Mouse (Mus musculus) layer of hippocampus, adult 18-20 months (tissue): Measurements from ENCODE around the gene Frmd3. TPM values are rescaled to one million over a fixed set of nuclear protein-coding genes. Genes with fewer than 3 reads are reported as not detected.
"Not testable (repeated sequence)": the region's sequence is repeated elsewhere in the genome, so short reads cannot be mapped to it uniquely, and the experiment has no call there.

ENCODE experiments used
- DNase-seq, 2 experiments: peaks; one replicate each; pipeline ENCODE4 v3.0.0; 2022; ENCODE audit warnings: low spot score in 2 of 2
- long read RNA-seq: library from polyadenylated mRNA; stranded (forward); transcript quantifications from one replicate; pipeline ENCODE4 v2.0.0, GENCODE M21; 2021
- total RNA-seq, 2 experiments: library from RNA; stranded (reverse); gene quantifications; 2 replicates each; pipeline ENCODE4 v1.2.3; 2021

The Frmd3 gene
- 1 to 10 TPM; 2.0 to 2.6 TPM for total RNA-seq
- long read RNA-seq, full-length matches to known transcripts, result 2 of 4 reads
- long read RNA-seq, partial matches to known transcripts, result 0 of 4 reads
- long read RNA-seq, other reads (novel, unspliced or antisense), result 2 of 4 reads

DNA sequence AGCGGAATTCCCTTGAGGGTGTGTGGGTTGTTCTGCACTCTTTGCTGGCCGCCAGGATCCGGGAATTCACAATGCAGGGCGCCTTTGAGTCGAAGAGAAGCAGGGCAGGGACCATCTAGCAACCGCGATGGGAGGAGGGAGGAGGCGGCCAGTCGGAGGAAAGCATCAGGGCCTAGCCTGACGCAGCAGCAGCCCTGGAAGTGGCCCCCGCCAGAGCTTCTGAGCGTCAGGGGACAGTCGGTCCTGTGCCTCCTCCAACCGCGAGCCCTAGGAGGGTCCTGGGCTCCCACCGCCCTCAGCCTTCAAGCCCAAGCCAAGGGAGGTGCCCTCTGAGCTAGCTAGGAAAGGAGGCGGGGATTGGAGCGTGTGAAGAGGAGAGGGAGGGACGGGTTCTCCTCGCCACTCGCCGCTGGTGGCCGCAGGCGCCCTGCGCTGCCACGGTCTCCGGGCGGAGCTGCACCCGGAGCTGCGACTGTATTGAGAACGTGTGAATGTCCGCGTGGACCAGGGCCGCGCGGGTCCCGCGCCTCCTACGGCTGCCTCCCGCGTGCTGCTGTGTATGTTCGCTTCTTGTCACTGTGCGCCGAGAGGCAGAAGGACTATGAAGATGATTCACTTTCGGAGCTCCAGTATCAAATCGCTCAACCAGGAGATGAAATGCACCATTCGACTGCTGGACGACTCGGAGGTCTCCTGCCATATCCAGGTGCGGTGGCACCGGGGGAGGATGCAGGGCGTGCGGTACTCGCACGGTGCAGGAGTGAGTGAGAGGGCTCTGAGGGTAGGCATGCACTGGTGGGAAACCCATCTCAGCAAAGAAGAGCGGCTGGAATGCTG is at the start of gene Frmd3:
Gene Frmd3 (plus strand): TSS at position 232 of the 837 bp plus-strand sequence.
- peak; percentile 54 to 62 for DNase-seq

DNA sequence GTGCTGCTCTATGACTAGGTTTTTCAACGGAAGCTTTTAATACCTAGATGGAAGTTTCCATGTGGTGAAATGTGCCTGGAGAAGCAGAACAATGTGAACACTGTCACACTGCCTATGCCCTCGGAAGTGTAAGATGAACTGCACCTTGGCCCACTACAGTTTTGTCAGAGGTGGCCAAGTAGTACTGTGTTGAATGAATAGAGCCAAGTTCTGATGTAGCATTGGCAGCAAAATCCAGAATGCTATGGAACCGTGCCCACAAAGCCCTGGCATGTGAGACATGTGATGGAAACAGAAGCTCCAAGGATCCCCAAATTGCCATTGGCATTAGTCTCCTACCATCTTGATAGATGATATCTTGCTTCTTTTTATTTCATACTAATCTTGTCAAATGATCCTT is 32.8 kb upstream of the Frmd3 start:
- DNase-seq, result no peak

DNA sequence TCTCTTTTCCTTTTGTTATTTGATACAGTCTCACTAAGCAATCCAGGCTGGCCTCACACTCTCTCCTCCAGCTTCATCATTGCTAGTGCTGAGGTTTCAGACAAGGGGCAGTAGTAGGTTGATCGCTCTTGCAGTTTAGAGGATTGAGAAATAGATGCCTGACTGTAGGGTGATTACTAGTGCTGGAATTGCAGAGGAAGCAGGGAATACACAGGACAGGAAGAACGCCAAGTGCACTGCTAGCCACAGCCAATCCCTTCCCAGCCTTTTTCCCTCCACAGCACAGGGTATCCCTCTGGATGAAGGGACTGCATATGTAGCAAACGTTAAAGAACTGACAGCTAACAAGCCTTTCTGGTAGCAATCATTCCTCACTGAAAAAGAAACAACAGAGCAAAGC is 965 bp upstream of the Frmd3 start:
- DNase-seq, result peak in 1 of 2 experiments; percentile 7

DNA sequence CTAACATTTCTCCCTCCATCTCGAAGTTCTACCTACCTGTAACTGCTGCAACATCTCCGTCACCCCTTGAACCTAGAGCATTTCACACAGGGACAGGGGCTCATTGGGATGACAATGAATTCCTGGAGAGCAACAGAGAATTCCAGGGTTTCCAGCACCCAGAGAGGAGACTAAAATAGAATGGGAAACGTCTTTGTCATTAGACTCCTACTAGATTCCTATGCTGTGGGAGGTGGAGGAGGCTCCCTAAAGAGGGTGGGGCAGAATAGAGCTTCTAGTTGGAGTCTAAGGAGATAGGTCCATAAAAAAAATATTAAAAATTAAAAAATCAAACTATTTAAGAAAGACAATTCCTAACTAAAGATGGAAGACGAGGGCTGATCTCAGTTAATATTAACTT is 542 bp upstream of the Frmd3 start:
- no peak for DNase-seq

DNA sequence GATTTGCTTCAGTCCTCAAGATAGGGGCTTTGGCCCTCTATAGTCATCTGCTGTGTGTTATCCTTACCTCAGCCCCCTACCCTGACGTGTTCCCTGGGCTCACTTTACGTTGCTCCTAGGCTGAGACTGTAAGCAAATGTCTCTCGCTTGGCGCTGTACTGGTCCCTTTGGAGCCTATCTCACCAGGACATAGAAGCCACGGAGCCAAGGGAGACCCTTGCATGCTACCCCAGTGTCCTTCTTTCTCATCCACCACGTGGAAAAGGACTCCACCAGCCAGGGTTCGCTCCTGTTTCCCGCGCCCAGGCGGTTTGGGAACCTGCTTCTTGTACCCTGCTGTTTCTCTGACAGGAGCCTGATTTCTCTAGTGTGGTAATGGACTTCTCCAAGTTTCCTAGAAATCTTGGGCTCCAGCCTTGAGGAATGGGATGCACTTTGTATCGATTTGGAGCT is 832 bp downstream of the Frmd3 start:
- peak in 1 of 2 experiments; percentile 16 for DNase-seq

DNA sequence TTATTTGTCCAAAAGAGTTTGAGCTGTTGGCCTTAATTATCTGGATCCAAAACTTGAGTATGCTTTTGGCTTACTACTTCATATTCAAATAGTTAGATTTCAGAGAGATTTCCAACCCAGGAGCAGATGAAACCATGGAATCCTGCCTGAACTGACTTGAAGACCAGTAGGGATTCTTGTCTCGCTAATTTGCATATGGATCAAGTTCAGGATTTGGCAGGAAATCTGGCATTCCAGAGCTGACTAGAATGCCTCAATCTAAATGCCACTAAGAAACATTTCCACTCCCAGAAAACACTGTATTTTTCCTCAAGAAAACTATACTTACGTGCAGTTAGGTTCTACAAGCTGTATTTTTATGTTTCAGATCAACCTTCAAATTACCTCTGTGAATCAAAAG is 6.8 kb downstream of the Frmd3 start:
- no peak for DNase-seq

DNA sequence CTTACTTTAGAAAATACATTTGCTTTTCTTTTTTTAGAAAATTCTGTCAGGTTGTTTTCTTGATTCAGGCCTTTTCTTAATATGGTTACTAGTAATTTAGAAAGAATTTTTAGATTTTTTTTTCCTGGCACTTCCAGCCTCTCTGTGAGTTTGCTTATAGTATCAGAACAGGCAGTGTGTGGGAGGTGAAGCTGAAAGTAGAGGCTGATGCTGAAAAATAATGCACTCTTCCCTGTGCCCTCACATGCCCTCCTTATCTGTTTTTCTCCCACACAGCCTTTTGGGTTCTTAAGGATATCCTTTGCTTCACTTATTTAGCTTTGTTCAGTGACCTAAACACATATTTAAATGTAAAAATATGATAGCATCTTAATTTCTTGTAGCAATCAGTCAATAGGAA is 30.0 kb downstream of the Frmd3 start:
- no peak for DNase-seq

DNA sequence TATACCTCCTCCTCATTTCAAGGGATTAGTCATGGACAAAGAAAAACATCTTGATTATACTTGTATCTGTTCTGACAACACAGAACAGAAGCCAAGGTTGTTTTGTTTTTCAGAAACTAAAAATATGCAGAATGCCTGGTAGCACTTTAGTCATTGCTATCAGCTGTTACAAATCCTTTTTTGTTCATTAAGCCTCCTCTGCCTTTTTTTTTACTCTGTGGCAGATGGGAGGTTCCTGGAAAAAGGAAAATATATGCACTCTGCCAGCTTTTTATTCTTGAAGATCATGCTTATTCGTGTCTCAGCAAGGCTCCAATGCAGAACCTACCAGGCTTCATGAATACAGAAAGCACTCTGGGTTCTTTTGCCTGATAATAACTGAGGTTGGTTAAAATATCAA is 38.5 kb downstream of the Frmd3 start:
- peak; percentile 32 to 76 for DNase-seq

DNA sequence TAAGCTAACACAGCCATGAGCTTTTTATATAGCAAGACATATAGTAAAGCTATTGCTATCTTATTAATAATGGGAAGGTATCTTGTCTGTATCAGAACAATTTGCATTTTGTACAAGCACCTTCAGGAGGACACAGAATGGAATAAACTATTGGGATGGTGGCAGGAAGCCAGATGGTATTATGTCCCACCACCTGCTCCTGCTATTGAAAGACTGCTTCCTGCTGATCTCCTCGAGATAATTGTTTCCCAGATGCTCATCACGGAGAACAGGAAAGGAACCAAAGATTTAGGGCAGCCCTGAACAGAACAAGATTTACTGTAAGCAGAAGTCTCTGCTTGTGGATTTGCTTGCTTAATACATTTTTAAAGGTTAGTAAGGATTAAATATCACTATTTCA is 63.5 kb downstream of the Frmd3 start:
- no peak for DNase-seq

DNA sequence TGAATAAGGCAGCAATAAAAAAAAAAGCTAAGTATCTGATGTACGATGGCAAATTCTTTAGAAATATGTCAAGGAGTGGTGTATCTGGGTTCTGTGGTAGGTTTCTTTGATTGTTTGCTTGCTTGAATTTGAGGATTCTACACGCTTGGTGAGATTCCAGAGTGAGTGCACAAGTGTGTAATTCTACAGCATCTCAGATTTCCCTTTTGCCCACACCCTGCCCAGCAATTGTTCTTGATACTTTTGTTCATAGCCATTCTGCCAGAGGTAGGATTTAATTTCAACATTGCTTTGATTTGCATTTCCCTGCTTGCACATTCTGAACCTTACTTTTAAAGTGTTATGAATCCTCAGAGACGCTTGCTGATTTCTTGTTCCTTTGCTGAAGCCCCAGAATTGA is 97.6 kb downstream of the Frmd3 start:
- DNase-seq, result no peak

DNA sequence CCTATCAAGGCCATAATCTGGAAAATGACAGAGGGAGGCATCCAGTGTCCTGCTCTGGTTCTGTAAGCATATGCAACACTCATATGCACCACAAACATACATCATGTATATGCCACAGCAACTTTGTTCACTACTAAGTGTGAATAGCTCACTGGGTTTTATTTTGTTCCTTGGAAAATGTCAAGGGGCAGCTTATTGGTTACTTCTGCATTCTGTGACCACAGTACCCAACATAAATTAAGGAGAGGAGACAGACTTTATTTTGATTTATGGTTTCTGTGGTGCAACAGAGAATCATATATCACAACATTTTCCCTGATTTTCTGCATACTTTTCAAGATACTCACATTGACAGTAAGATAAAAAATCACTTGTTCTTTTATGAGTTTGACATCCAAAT is 178.3 kb downstream of the Frmd3 start:
- no peak for DNase-seq

DNA sequence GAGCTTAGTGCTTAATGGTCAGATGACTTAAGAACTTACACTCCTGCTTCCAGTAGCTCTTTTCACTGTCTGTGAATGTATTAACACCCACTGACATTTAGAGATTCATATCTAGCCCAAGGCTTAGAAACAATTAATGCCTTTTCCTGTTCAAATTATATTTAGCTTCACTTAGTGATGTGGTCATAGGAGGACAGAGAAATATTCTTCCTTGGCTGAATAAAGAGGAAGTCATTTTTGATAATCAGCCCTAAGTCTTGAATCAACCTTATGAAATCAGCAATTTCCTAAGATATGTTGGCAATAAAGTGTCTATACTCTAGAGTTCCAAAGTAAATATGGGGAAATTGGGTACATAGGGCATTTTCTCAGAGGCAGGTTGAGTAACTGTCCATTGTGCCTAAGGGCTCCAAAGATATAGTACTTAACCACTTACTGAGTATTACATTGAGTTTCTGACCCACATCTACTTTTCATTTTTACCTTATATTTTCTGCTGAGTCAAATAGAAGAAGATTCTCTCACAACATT is 188.1 kb downstream of the Frmd3 start:
- DNase-seq, result no peak

DNA sequence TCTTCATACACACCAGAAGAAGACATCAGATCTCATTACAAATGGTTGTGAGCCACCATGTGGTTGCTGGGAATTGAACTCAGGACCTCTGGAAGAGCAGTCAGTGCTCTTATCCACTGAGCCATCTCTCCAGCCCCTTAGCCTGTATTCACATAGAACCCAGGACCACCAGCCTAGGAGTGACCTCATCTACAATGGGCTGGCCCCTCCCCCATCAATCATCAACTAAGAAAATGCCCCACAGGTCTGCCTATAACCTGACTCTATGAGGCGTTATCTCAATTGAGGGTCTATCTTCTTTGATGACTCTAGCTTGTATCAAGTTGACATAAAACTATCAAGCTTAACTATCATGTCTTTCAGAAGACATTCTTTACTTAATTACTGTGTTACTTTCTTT is 208.5 kb downstream of the Frmd3 start:
- DNase-seq, result not testable (repeated sequence)

DNA sequence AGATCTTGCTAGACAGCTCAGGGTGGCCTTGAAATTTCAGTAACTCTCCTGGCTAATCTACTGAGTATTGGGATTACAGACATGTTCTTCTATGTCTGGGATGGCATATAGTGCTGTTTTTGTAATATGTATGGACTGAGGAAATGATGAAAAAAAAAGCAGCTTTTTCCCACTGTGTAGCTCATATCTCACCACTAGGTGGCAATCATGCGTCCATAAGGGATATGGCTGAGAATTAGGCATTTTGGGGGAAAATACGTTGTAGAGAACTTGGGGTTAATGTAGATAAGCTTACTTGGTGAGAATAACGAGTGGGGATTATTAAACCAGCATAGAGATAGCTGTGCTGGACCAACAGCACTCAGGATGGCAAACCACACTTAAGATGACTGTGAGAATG is 209.1 kb downstream of the Frmd3 start:
- peak in 1 of 2 experiments; percentile 20 for DNase-seq

DNA sequence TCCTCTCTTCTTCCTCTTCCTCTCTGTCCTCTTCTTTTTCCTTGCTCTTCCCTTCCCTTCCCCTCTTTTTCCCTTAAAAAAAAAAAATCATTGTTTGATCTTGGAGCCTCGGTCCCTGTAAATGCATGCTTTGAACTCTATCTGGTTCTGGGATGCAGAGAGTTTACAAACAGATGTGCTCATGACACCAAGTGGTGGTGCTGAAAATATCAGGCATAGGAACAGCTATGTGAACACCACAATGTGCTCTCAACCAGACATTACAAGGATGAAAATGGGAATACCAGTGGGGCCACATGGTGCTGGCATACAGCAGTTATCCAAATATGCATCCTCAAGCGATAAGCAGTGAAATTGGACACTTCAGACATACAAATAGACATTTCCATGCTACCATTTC is 211.0 kb downstream of the Frmd3 start:
- DNase-seq, result no peak

DNA sequence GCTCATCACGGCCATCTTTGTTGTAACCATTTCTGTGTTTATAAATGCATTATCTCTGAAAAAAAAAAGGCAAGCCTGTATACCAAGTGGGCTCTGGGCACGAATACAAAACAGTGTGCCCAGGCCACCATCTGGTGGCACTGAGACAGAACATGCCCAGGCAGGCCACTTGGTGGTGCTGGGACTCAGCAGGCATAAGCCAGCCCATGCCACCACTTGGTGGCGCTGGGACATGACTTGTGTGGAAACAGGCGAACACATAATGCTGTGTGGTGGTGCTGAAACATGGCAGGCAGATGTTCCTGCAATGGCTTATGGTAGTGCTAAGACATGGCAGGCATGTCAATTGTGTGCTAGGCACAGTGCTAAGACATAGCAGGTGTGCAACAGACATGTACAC is 217.8 kb downstream of the Frmd3 start:
- no peak for DNase-seq

DNA sequence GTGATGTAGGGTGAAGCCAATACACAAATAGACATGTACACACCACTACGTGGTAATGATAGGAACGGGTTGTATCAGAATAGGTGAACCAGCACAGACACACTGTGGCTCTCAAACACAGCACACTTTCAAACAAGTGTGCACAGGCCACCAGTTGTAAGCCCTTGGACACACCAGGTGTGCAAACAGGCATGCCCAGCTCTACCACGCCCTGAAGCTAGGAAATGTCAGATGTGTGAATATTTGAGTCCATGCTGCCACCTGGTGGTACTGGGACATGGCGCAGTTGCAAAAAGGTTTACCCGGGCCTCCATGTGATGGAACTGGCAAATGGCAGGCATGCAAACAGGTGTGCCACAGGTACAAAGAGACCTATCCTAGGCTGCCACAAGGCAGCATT is 218.2 kb downstream of the Frmd3 start:
- DNase-seq, result peak in 1 of 2 experiments; percentile 64

DNA sequence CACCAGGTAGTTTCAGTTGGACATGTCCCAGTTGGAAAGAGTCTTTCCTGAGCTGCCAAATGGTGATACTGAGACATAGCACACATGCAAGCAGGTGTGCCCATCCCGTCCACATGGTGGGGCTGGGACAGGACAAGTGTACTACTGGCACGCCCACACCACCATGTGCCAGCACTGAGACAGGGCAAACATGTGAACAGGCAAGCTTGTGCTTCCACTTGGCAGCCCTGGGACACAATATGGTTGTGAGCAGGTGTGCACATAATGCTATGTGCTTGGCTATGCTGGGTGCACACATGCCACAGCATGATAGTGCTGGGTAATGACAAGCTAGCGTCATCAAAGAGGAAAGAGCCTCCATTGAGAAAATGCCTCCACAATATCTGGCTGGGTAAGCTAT is 220.3 kb downstream of the Frmd3 start:
- DNase-seq, result peak in 1 of 2 experiments; percentile 36

DNA sequence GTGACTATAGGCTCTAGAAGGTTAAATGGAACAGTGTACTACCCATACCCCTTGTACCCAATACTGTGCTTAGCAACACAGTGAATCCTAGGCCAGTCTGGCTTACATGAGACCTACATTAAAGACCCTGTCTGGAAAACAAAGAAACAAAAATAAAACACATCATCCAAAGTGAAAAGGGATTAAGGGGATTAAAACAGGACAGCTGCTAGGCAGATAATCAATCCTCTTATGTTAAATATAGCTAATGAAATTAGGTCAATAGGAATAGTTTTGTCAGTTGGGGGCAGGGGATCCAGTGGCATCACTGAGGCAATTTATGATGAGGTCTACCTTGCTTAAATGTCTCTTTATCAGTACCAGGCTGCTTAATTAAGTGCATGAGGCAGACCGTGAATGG is 228.9 kb downstream of the Frmd3 start, which contains the start of gene Kdm4c:
Gene Kdm4c (plus strand): TSS at position 322 of the 400 bp plus-strand sequence.
- no peak for DNase-seq
